Mouse (Mus musculus): ENCODE data around the gene Mrps23. TPM values are rescaled to one million over a fixed set of nuclear protein-coding genes. Genes with fewer than 3 reads are reported as not detected.
A peak's percentile ranks its signal among the peaks of the same experiment; 100 is the strongest.

Gene Mrps23
- polyA plus RNA-seq, 1 experiment from 2014 or later, result 66.6 TPM

DNA sequence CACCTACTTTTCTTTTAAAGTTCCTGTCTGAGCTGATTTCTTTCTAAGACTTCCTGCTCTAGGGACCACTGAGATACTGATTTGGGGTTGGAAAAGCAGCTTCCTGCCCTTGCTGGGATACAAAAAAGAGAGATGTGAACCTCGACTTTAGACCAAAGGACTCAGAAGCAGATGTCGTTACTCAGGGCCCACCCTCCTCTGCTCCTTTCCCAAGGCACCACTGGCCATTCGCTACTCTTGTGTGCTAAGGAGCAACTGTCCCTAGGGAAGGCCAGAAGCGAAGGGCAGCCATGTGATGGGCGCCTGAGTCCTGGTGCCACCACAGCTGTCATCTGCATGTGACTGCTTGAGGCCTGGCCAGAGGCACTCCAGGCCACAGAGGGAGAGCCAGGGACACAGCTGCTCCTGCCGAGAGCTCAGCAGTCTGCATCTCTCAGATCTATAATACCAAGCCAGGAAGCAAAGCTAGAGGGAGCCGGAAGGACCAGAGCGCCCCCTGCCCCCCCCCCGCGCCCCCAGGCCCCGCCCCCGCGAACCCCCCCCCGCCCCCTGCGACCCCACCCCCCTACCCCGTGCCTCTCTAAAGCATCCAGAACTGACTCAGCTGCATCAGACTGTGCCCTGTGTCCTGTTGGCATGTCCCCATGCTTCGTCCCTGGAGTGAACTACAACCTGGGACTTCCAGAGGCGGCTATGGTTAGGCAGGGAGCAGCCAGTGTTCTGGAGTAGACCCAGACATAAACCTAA, 48.8 kb downstream of the Mrps23 start:
- Histone ChIP-seq H3K36me3 (ENCODE audit: insufficient read depth, low read length) (no peaks in the 10 kb centered on the region), H3K9me3 (ENCODE audit: low read length) (no peaks in the 10 kb centered on the region), H3K4me1 (ENCODE audit: insufficient read depth, low read length) (peaks cover 31% of the 10 kb centered on the region), H3K27me3 (ENCODE audit: insufficient read depth, low read length) (no peaks in the 10 kb centered on the region), H3K9ac (replicated peaks; ENCODE audit: low read length) (0 out of 2 replicates have a peak overlapping the region, but pooled peaks have one; percentile 4), H3K27ac (ENCODE audit: low read length) (no peak overlapping the region; the same call in 1 of the 2 replicates), H3K4me2 (replicated peaks; ENCODE audit: low read depth, low read length) (no peak overlapping the region), H3K4me3 (ENCODE audit: low read length) (no peak overlapping the region)
- 36% methylated on average over 12 of the region's 18 CpGs for WGBS
- 0 out of 2 replicates have a peak, but pooled peaks have one; percentile 25 for ATAC-seq (ENCODE audit: low FRiP score, low TSS enrichment)

DNA sequence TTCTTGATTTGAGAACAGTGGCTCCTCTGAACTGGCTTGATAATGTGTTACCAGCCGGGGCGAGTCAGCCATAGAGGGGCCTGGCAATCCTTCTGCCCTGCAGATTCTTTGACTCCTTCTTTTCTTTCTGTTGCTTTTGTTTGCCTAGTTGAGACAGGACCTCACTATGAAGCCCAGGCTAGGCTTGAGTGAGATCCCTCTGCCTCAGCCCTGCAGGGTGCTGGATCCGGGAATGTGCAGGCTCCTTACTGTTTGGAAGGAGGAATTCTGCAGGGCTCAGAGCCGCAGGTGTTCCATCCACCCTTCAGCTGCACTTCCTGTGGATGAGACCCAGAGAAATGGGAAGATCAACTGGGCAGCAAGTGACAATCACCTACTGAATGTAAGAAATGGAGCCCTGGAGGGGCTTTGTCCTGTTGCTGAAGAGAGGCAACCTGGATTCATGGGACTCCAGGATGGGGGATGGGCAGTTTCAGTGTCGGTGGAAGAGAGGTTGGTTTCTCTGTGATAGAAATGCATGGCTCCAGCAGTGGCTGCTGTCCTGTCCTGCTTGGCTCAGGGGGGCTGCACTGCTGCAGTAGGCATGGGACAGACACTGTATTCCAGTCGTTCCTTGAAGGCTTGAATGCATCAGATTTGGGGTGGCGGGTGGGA, 49.5 kb downstream of the Mrps23 start:
- Histone ChIP-seq H3K27ac (ENCODE audit: low read length) (no peak overlapping the region), H3K36me3 (ENCODE audit: insufficient read depth, low read length) (no peaks in the 10 kb centered on the region), H3K27me3 (ENCODE audit: insufficient read depth, low read length) (no peaks in the 10 kb centered on the region), H3K9ac (replicated peaks; ENCODE audit: low read length) (0 out of 2 replicates have a peak overlapping the region, but pooled peaks have one; percentile 16), H3K9me3 (ENCODE audit: low read length) (0 out of 2 replicates have a peak, but pooled peaks cover 3% of the 10 kb centered on the region), H3K4me1 (ENCODE audit: insufficient read depth, low read length) (peaks cover 29% of the 10 kb centered on the region), H3K4me2 (replicated peaks; ENCODE audit: low read depth, low read length) (no peak overlapping the region), H3K4me3 (ENCODE audit: low read length) (no peak overlapping the region)
- WGBS, result 59% methylated on average over 7 of the region's 7 CpGs
- no peak for ATAC-seq (ENCODE audit: low FRiP score, low TSS enrichment)

DNA sequence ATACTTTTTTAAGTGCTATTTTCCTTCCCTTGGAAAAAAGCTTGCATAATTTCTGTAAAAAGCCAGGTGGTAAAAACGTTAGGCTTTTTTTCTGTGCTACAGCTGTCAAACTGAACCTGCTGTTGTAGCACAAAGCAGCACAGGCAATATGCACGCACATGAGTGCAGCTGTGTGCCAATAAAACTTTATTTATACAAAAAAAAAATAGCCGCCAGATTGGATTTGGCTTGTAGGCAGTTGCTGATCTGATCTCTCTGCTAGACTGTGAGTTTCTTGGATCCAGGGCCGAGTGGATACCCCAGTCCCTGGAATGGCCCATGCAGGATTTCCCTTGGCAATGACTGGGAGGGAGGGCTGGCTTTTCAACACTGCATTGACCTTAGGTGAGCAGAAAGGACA, 53.5 kb downstream of the Mrps23 start:
- H3K9me3 ChIP-seq (ENCODE audit: low read length), result peaks cover 8% of the 10 kb centered on the region; the same call in 1 of the 2 replicates
- 72% methylated on average over 4 of the region's 4 CpGs for WGBS
- no peak overlapping the region for H3K9ac ChIP-seq (replicated peaks; ENCODE audit: low read length)
- H3K4me3 ChIP-seq (ENCODE audit: low read length), result no peak overlapping the region
- no peaks in the 10 kb centered on the region for H3K27me3 ChIP-seq (ENCODE audit: insufficient read depth, low read length)
- peaks cover 16% of the 10 kb centered on the region for H3K4me1 ChIP-seq (ENCODE audit: insufficient read depth, low read length)
- H3K4me2 ChIP-seq (replicated peaks; ENCODE audit: low read depth, low read length), result no peak overlapping the region
- no peak overlapping the region for H3K27ac ChIP-seq (ENCODE audit: low read length)
- no peaks in the 10 kb centered on the region for H3K36me3 ChIP-seq (ENCODE audit: insufficient read depth, low read length)
- ATAC-seq (ENCODE audit: low FRiP score, low TSS enrichment), result no peak

DNA sequence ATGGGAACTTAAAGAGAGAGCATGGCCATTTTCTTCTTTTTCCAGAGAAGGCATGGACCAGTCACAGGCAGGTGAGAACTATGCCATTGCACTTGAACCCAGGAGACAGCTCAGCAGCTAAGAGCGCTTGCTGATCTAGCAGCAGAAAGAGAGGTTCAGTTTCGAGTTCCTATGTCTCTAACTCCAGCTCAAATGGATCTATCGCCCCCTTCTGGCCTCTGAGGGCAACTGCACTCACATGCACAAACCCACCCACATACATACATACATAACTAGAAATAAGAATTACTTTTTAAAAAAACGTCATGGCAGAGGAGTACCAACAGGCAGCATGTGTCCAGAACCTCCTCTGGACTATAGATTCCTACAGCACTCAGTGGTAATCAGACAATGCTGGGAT, 54.0 kb downstream of the Mrps23 start:
- no peak for ATAC-seq (ENCODE audit: low FRiP score, low TSS enrichment)
- no peak overlapping the region for H3K4me2 ChIP-seq (replicated peaks; ENCODE audit: low read depth, low read length)
- H3K4me1 ChIP-seq (ENCODE audit: insufficient read depth, low read length), result peaks cover 11% of the 10 kb centered on the region
- H3K9ac ChIP-seq (replicated peaks; ENCODE audit: low read length), result no peak overlapping the region
- 79% methylated on average over 4 of the region's 4 CpGs for WGBS
- H3K27me3 ChIP-seq (ENCODE audit: insufficient read depth, low read length), result no peaks in the 10 kb centered on the region
- no peak overlapping the region for H3K4me3 ChIP-seq (ENCODE audit: low read length)
- H3K9me3 ChIP-seq (ENCODE audit: low read length), result peaks cover 8% of the 10 kb centered on the region; the same call in 1 of the 2 replicates
- H3K27ac ChIP-seq (ENCODE audit: low read length), result no peak overlapping the region
- H3K36me3 ChIP-seq (ENCODE audit: insufficient read depth, low read length), result no peaks in the 10 kb centered on the region

DNA sequence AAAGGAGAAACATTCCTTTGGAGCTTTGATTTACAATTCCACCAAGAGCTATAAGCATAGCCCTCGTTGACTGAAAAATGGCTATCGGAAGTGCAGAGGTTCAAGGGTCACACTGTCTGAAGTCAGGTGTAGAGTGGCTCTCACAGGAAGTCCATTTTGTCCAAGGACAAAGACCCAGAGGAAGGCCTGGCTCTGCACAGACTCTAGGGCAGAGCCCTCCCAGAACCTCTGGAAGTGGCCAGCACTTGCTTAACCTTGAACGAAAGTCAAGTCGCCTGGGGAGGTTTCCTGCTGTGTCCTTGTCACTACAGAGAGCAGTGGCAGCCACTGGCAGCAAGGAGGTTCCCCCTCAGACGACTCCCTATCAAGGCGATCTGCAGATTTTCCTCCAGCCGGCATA, 56.3 kb downstream of the Mrps23 start:
- WGBS, result 35% methylated on average over 7 of the region's 7 CpGs
- peaks cover 8% of the 10 kb centered on the region; the same call in 1 of the 2 replicates for H3K9me3 ChIP-seq (ENCODE audit: low read length)
- no peak overlapping the region for H3K9ac ChIP-seq (replicated peaks; ENCODE audit: low read length)
- H3K36me3 ChIP-seq (ENCODE audit: insufficient read depth, low read length), result no peaks in the 10 kb centered on the region
- H3K27ac ChIP-seq (ENCODE audit: low read length), result no peak overlapping the region
- H3K4me2 ChIP-seq (replicated peaks; ENCODE audit: low read depth, low read length), result no peak overlapping the region
- no peaks in the 10 kb centered on the region for H3K27me3 ChIP-seq (ENCODE audit: insufficient read depth, low read length)
- ATAC-seq (ENCODE audit: low FRiP score, low TSS enrichment), result no peak
- H3K4me3 ChIP-seq (ENCODE audit: low read length), result no peak overlapping the region
- 0 out of 2 replicates have a peak, but pooled peaks cover 5% of the 10 kb centered on the region for H3K4me1 ChIP-seq (ENCODE audit: insufficient read depth, low read length)

Other genes starting within 250 kb of the Mrps23 start
- gene Dynll2, start 216.9 kb upstream of the Mrps23 start, polyA plus RNA-seq (2015; fragmentation: Nextera tagmentation; extraction: Ambion mirVana), result 21.0 and 23.5 TPM in 2 replicates
- gene Srsf1, start 157.0 kb upstream of the Mrps23 start, polyA plus RNA-seq (2015; fragmentation: Nextera tagmentation; extraction: Ambion mirVana), result 283 and 306 TPM in 2 replicates
- gene Vezf1, start 136.1 kb upstream of the Mrps23 start, polyA plus RNA-seq (2015; fragmentation: Nextera tagmentation; extraction: Ambion mirVana), result 40.2 and 44.3 TPM in 2 replicates
- gene Cuedc1, start 106.3 kb upstream of the Mrps23 start, polyA plus RNA-seq (2015; fragmentation: Nextera tagmentation; extraction: Ambion mirVana), result 14.6 and 14.7 TPM in 2 replicates
- gene Ccdc182, start 89.7 kb downstream of the Mrps23 start, polyA plus RNA-seq (2015; fragmentation: Nextera tagmentation; extraction: Ambion mirVana), result 3.0 and 3.3 TPM in 2 replicates

All from kidney, embryonic 16.5 days (tissue).